Mouse (Mus musculus) E14TG2a.4 (cell line): ENCODE data around the gene Dab2.

Experiments
- CTCF ChIP-seq: conservative IDR thresholded peaks from 2 replicates; pipeline ENCODE4 v1.5.1; 2014; ENCODE audit warnings: low read length
- POU5F1 ChIP-seq: IDR thresholded peaks from 2 replicates; pipeline ENCODE4 v1.6.1; 2014; ENCODE audit warnings: low read length, borderline replicate concordance

DNA sequence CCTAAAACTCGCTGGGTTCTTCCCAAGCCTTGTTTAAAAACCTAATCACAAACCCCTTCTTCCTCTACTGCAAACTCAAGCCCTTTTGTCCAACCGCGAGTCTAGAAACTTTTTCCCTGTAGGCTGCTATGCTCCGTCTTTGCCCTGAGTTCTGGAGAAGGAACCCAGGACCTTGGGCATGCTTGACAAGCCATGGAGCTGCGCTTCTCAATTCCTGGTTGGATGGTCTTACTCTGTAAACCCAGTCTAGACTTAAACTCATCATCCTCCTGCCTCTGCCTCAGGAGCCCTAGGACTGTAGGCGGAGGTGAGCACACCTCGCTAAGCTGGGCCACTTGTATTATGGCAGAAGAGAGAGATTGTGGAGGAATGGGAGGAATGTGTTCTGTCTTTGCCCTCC lies 89.0 kb downstream of the Dab2 start:
- TF ChIP-seq CTCF (no peak), POU5F1 (no peak)
